Mouse (Mus musculus) kidney, postnatal 36 days (tissue): ENCODE results near the gene 1810049J17Rik.

Source experiments
- DNase-seq, 2 experiments: peaks; one replicate each; pipeline ENCODE4 v3.0.0; 2021 to 2022; ENCODE audit warnings: mixed read lengths in 2 of 2

1810049J17Rik gene

GRCm38 (mm10) chr15:12346916-12347315 lies 25.2 kb upstream of the 1810049J17Rik start:
- DNase-seq: no peak

- DNase-seq: no peak
Observed at GRCm38 (mm10) chr15:12341401-12341758, 19.7 kb upstream of the 1810049J17Rik start.

GRCm38 (mm10) chr15:12340536-12341400 lies 19.1 kb upstream of the 1810049J17Rik start:
- DNase-seq: no peak

- DNase-seq: no peak
Observed at GRCm38 (mm10) chr15:12337779-12338137, 16.1 kb upstream of the 1810049J17Rik start.

GRCm38 (mm10) chr15:12337030-12337778 lies 15.5 kb upstream of the 1810049J17Rik start:
- DNase-seq: no peak

- DNase-seq: no peak
Observed at GRCm38 (mm10) chr15:12334381-12334780, 12.7 kb upstream of the 1810049J17Rik start.

- DNase-seq: no peak
Observed at GRCm38 (mm10) chr15:12331300-12331699, 9.6 kb upstream of the 1810049J17Rik start.

- no peak for DNase-seq
Observed at GRCm38 (mm10) chr15:12330892-12331291, 9.2 kb upstream of the 1810049J17Rik start.

GRCm38 (mm10) chr15:12330389-12330788 lies 8.7 kb upstream of the 1810049J17Rik start:
- peak in 1 of 2 experiments; percentile 45 for DNase-seq

GRCm38 (mm10) chr15:12324326-12324725 lies 2.6 kb upstream of the 1810049J17Rik start:
- no peak for DNase-seq

GRCm38 (mm10) chr15:12322676-12323402 lies 1.1 kb upstream of the 1810049J17Rik start:
- DNase-seq: no peak

GRCm38 (mm10) chr15:12321091-12321787 lies 460 bp downstream of the 1810049J17Rik start, which contains the start of gene Golph3:
Gene Golph3 (plus strand): TSS chr15:12321450.
- peak; percentile 96 to 99 for DNase-seq

GRCm38 (mm10) chr15:12320441-12321090 lies 1.1 kb downstream of the 1810049J17Rik start:
- DNase-seq: no peak

GRCm38 (mm10) chr15:12319889-12320288 lies 1.8 kb downstream of the 1810049J17Rik start:
- DNase-seq: peak; percentile 38 to 49

GRCm38 (mm10) chr15:12318451-12318850 lies 3.2 kb downstream of the 1810049J17Rik start:
- DNase-seq: no peak

- DNase-seq: no peak
Observed at GRCm38 (mm10) chr15:12317290-12317689, 4.4 kb downstream of the 1810049J17Rik start.

- no peak for DNase-seq
Observed at GRCm38 (mm10) chr15:12315996-12316395, 5.7 kb downstream of the 1810049J17Rik start.

- DNase-seq: no peak
Observed at GRCm38 (mm10) chr15:12314584-12314983, 7.1 kb downstream of the 1810049J17Rik start.

- DNase-seq: no peak
Observed at GRCm38 (mm10) chr15:12313255-12313654, 8.4 kb downstream of the 1810049J17Rik start.

- no peak for DNase-seq
Observed at GRCm38 (mm10) chr15:12311465-12311864, 10.2 kb downstream of the 1810049J17Rik start.

- DNase-seq: no peak
Observed at GRCm38 (mm10) chr15:12310676-12311075, 11.0 kb downstream of the 1810049J17Rik start.

GRCm38 (mm10) chr15:12308539-12308938 lies 13.2 kb downstream of the 1810049J17Rik start:
- no peak for DNase-seq
